Mouse (Mus musculus) stomach, embryonic 14.5 days (tissue): Measurements from ENCODE around the gene Ndufaf2. TPM values are rescaled to one million over a fixed set of nuclear protein-coding genes. Genes with fewer than 3 reads are reported as not detected.

Experiments used
- ATAC-seq: fragments of 200-750 bp; cut with Nextera tagmentation; 2 replicates; pipeline ENCODE4 v1.8.0; 2017; ENCODE audit warnings: low read depth, moderate TSS enrichment; ENCODE audit not compliant: insufficient number of reproducible peaks, insufficient read depth, low FRiP score
- H3K27ac ChIP-seq: fragments of 300-500 bp; sonication (generic); 2 replicates; pipeline ENCODE4 v1.5.1; 2014; ENCODE audit warnings: mild to moderate bottlenecking, low read length, moderate library complexity, mixed read lengths
- H3K27me3 ChIP-seq: fragments of 300-500 bp; sonication (generic); 2 replicates; pipeline ENCODE4 v1.6.1; 2014; ENCODE audit warnings: low read length, control low read depth, mixed read lengths; ENCODE audit not compliant: control insufficient read depth, insufficient read depth
- H3K36me3 ChIP-seq: fragments of 300-500 bp; sonication (generic); 2 replicates; pipeline ENCODE4 v1.6.1; 2014; ENCODE audit warnings: mild to moderate bottlenecking, control low read depth, low read length, moderate library complexity, mixed read lengths; ENCODE audit not compliant: control insufficient read depth, insufficient read depth
- H3K4me1 ChIP-seq: fragments of 300-500 bp; sonication (generic); 2 replicates; pipeline ENCODE4 v1.6.1; 2014; ENCODE audit warnings: low read length, control low read depth, mixed read lengths; ENCODE audit not compliant: control insufficient read depth, insufficient read depth
- H3K4me2 ChIP-seq: fragments of 300-500 bp; sonication (generic); replicated peaks from 2 replicates; pipeline ENCODE4 v1.6.1; 2014; ENCODE audit warnings: low read depth, low read length, control low read depth
- H3K4me3 ChIP-seq: fragments of 300-500 bp; sonication (generic); 2 replicates; pipeline ENCODE4 v1.5.1; 2014; ENCODE audit warnings: low read depth, low read length, control low read depth
- H3K9ac ChIP-seq: fragments of 300-500 bp; sonication (generic); replicated peaks from 2 replicates; pipeline ENCODE4 v1.6.1; 2014; ENCODE audit warnings: low read depth, mild to moderate bottlenecking, control low read depth, low read length, moderate library complexity, mixed read lengths
- H3K9me3 ChIP-seq: fragments of 300-500 bp; sonication (generic); 2 replicates; pipeline ENCODE4 v1.6.1; 2016; ENCODE audit warnings: low read depth, low read length, control low read depth; ENCODE audit not compliant: control insufficient read depth
- WGBS: fragments of 180-500 bp; shearing (Covaris S2); extraction: QIAGEN DNeasy Blood & Tissue Kit; methylation state at CpG from one replicate; pipeline ENCODE4 v1.1.7; 2014; 5-methylcytosine and 5-hydroxymethylcytosine counted together
- polyA plus RNA-seq: library from polyadenylated mRNA; unstranded; fragments of >200 nt; fragmentation: Nextera tagmentation; extraction: Ambion mirVana; gene quantifications from 2 replicates; pipeline ENCODE4 v1.2.1, GENCODE M21; 2014

Ndufaf2 gene
- polyA plus RNA-seq, 1 experiment from 2014 or later: 80.7 TPM

GRCm38 (mm10) chr13:108118188-108118587, 40.2 kb downstream of the Ndufaf2 start:
- Histone ChIP-seq H3K27ac (no peak overlapping the region), H3K4me3 (no peak overlapping the region), H3K4me2 (no peak overlapping the region), H3K27me3 (no peaks in the 10 kb centered on the region), H3K9ac (no peak overlapping the region), H3K9me3 (no peaks in the 10 kb centered on the region), H3K36me3 (no peaks in the 10 kb centered on the region), H3K4me1 (no peaks in the 10 kb centered on the region; the same call in 1 of the 2 replicates)
- ATAC-seq: no peak
- 60% methylated on average over 1 of the region's 1 CpGs for WGBS

DNA sequence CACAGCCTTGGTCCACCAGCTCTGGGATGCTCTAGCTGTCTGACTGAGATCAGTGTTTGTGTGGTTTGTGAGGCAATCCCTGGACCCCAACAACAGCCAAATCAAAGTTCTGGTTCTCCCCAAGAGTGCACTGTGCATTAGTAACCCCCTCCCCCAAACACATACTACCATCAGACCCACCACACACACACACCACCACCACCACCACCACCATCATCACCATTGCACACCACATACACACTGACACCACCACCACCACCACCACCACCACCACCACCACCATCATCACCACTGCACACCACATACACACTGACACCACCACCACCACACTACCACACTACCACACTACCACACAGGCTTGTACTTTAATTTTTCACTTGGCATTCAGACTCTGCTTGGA, 40.8 kb downstream of the Ndufaf2 start:
- Histone ChIP-seq H3K4me1 (no peaks in the 10 kb centered on the region; the same call in 1 of the 2 replicates), H3K9ac (no peak overlapping the region), H3K36me3 (no peaks in the 10 kb centered on the region), H3K4me3 (no peak overlapping the region), H3K27me3 (no peaks in the 10 kb centered on the region), H3K27ac (no peak overlapping the region), H3K4me2 (no peak overlapping the region), H3K9me3 (no peaks in the 10 kb centered on the region)
- ATAC-seq: no peak

- Histone ChIP-seq H3K27ac (no peak overlapping the region), H3K9me3 (no peaks in the 10 kb centered on the region), H3K4me3 (no peak overlapping the region), H3K9ac (no peak overlapping the region), H3K4me2 (no peak overlapping the region), H3K4me1 (no peaks in the 10 kb centered on the region; the same call in 1 of the 2 replicates), H3K27me3 (no peaks in the 10 kb centered on the region), H3K36me3 (no peaks in the 10 kb centered on the region)
- WGBS: 70% methylated on average over 3 of the region's 3 CpGs
- no peak for ATAC-seq
Measured at GRCm38 (mm10) chr13:108114257-108114656, 44.2 kb downstream of the Ndufaf2 start.

DNA sequence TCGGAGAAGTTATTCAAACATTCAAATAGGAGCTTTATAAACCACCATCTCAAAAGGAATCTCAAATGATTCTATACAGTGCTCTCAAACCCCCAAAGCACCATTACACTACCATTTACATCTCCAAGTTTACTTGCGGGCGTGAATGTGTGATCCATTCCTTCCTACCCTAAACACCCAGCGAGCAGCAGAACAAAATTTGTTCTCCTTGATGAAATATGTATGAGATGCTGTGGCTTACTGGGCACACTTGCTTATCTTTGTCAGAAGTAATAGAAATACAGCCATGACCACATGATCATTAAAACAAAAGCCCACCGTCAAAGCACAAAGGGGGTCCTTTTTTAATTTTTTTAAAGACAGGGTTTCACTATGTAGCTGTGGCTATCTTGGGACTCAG, 44.9 kb downstream of the Ndufaf2 start:
- 80% methylated on average over 5 of the region's 5 CpGs for WGBS
- no peaks in the 10 kb centered on the region for H3K9me3 ChIP-seq
- ATAC-seq: no peak

DNA sequence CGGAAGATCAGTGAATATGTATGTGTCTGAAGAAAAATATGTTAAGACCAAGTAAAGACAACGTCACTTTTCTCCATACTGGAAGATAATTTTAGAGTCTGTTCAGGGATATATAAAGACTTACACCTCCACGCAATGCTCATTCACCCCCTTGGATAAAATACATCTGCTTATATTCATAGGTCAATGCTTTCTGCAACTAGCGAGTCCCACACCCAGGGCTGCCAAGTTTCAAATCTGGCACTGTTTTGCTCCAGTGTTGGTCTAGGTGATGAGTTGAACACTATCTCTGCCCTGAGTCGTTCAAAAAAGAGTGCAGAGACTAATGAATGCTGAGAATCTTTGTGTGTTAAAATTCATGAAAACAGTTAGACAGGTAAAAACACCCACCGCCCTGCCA, 47.5 kb downstream of the Ndufaf2 start:
- WGBS: 87% methylated on average over 6 of the region's 6 CpGs
- Histone ChIP-seq H3K36me3 (no peaks in the 10 kb centered on the region), H3K4me2 (no peak overlapping the region), H3K4me3 (no peak overlapping the region), H3K9me3 (no peaks in the 10 kb centered on the region), H3K9ac (no peak overlapping the region), H3K4me1 (peaks cover 3% of the 10 kb centered on the region; the same call in 1 of the 2 replicates), H3K27me3 (no peaks in the 10 kb centered on the region), H3K27ac (no peak overlapping the region)
- ATAC-seq: no peak

More for the DNA sequence above, 44.9 kb downstream of the Ndufaf2 start:
- H3K4me2 ChIP-seq: no peak overlapping the region
- H3K36me3 ChIP-seq: no peaks in the 10 kb centered on the region
- no peak overlapping the region for H3K27ac ChIP-seq
- no peak overlapping the region for H3K4me3 ChIP-seq
- H3K27me3 ChIP-seq: no peaks in the 10 kb centered on the region
- H3K4me1 ChIP-seq: no peaks in the 10 kb centered on the region; the same call in 1 of the 2 replicates
- no peak overlapping the region for H3K9ac ChIP-seq

- no peaks in the 10 kb centered on the region for H3K9me3 ChIP-seq
- H3K27ac ChIP-seq: no peak overlapping the region
- no peak for ATAC-seq
- no peaks in the 10 kb centered on the region for H3K36me3 ChIP-seq
- no peak overlapping the region for H3K4me3 ChIP-seq
- H3K27me3 ChIP-seq: no peaks in the 10 kb centered on the region
- no peaks in the 10 kb centered on the region for H3K4me1 ChIP-seq
- 11% methylated on average over 2 of the region's 2 CpGs for WGBS
- no peak overlapping the region for H3K9ac ChIP-seq
- no peak overlapping the region for H3K4me2 ChIP-seq
Measured at GRCm38 (mm10) chr13:108100700-108101099, 57.7 kb downstream of the Ndufaf2 start.

GRCm38 (mm10) chr13:108096446-108096845, 62.0 kb downstream of the Ndufaf2 start:
- H3K4me1 ChIP-seq: no peaks in the 10 kb centered on the region

DNA sequence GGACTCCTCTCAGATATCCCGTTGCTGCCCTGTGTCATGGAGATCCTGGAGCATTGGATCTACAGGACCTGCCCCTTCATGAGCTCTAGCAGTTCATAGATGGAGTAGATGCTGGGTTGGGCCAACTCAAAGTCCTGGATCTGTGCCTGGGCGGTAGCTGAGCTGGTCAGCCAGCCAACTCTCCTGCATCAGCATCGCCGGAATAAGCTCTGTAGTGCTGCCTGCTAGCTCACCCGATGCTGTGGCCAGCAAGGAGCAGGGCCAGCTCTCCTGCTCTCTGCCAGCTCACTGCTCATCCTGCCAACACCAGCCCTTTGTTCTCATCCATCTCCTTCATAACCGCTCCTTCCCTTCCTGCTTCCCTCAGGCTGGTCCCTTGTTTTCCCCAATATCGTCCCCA, 62.8 kb downstream of the Ndufaf2 start:
- ATAC-seq: no peak
- H3K27me3 ChIP-seq: no peaks in the 10 kb centered on the region
- no peak overlapping the region for H3K4me2 ChIP-seq
- H3K27ac ChIP-seq: no peak overlapping the region
- H3K9ac ChIP-seq: no peak overlapping the region
- H3K4me1 ChIP-seq: no peaks in the 10 kb centered on the region
- H3K9me3 ChIP-seq: no peaks in the 10 kb centered on the region
- H3K4me3 ChIP-seq: no peak overlapping the region
- H3K36me3 ChIP-seq: no peaks in the 10 kb centered on the region
- 79% methylated on average over 7 of the region's 7 CpGs for WGBS

More at GRCm38 (mm10) chr13:108096446-108096845, 62.0 kb downstream of the Ndufaf2 start:
- Histone ChIP-seq H3K4me3 (no peak overlapping the region), H3K9me3 (no peaks in the 10 kb centered on the region), H3K27me3 (no peaks in the 10 kb centered on the region), H3K36me3 (no peaks in the 10 kb centered on the region), H3K4me2 (no peak overlapping the region), H3K27ac (no peak overlapping the region), H3K9ac (no peak overlapping the region)
- no peak for ATAC-seq
- whole genome bisulfite sequencing: 53% methylated on average over 7 of the region's 7 CpGs

- no peaks in the 10 kb centered on the region for H3K9me3 ChIP-seq
- no peaks in the 10 kb centered on the region for H3K36me3 ChIP-seq
- no peak overlapping the region for H3K4me2 ChIP-seq
- H3K9ac ChIP-seq: no peak overlapping the region
- no peaks in the 10 kb centered on the region for H3K27me3 ChIP-seq
- no peak overlapping the region for H3K27ac ChIP-seq
- H3K4me1 ChIP-seq: no peaks in the 10 kb centered on the region
- 85% methylated on average over 5 of the region's 5 CpGs for WGBS
- ATAC-seq: no peak
- no peak overlapping the region for H3K4me3 ChIP-seq
Measured at GRCm38 (mm10) chr13:108094681-108095080, 63.7 kb downstream of the Ndufaf2 start.
